Mouse (Mus musculus) ovary, postnatal 36 days (tissue): ENCODE measurements at regions not wholly inside any gene's neighbourhood (a gene's known extent, or its start where the extent isn't known, plus 50 kb on each side); places are given as distances from the start of the nearest gene placed in this dataset.

Source experiments
- DNase-seq: peaks from one replicate; pipeline ENCODE4 v3.0.0; 2022; ENCODE audit warnings: low spot score, mixed read lengths

DNA sequence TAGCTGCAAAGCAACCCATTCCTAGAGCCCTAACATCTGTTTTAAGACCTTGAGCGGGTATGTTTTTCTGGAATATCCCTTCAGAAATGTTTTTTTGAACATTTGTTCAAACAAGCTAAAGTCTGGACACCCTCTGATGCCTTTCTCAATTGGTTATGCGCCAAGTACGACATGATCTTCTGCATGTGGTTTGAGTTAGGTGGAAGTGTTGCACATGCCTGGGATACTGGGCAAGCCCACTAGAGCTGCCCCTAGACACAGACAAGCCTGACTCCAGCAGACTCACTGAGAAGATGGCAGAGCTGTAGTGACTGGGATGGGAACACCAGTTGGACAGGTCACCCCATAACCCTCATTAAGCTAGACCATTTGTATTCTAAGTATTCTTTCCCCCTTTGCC, 153.2 kb upstream of the Cypt2 start:
- no peak for DNase-seq

DNA sequence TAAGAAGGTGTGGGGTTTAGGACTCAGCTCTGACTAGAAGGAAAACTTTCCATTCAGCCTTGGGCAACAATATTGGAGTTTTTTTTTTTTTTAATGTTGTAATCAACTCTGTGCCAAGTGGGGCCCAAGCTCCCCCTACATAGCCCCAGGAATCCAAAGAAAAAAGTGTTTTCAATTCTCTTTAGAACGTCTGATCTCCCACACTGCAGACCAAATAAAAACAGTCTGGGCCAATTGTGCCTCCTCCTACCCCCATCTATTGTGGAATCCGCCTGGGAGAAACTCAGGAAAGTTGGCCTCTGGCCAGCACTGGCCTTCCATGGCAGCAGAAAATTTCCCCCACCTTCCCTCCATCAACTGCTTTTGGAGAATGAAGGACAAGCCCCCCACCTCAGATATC, 133.3 kb upstream of the Cypt2 start:
- peak; percentile 26 for DNase-seq

DNA sequence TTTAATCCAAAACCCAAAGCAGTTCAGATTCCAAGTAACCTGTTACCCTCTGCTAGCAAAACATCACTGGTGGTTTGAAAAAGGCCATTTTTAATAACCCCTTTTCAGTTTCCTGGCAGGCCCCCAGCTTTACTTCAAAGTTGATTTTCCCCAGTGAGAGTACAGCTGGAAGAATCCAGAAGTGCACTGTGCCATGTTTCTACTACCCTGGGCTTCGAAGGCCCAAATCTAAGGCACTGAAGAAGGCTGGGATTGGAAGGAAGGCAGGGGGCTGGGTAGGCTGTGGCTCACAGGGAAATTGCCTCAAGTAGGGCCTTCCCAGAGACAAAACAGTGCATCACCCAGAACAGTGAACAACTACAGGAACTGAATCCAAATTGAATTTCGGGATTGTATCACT, 131.6 kb upstream of the Cypt2 start:
- no peak for DNase-seq

DNA sequence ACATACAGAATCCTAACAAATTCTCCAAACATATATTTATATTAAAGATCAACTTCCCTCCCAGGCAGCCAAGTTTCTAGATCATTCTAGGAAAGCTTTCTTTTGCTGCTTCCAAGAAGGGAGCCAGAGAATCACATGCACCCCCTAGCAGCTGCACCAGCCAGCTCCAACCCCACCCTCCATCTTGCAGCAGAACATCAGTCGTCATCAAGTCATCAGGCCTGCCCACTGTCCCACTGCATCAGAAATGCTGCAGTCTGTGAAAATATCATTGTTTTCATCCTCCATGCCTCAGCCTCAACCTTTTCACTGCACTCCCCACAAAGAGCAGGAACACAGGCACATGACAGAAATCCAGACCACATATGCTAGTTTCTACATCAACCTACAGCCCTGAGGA, 109.1 kb upstream of the Cypt2 start:
- no peak for DNase-seq

DNA sequence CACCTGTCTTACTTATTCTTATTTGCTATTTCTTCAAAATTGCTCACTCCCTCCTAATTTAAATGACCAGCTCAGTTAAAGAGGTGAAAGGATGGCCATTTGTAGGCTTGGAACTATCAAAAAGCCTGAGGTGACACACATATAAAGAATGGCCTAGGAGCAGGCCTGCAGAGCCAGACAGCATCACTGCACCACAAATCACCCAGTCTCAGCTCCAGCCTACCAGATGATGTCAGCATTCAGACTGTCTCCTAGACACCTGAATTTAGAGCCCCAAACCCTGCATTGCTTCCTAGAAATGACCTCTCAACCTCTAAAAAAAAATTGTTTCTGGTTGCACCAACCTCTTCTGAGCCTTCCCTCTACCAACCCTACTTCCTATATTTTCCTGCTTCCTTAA, 108.5 kb upstream of the Cypt2 start:
- DNase-seq, result no peak

DNA sequence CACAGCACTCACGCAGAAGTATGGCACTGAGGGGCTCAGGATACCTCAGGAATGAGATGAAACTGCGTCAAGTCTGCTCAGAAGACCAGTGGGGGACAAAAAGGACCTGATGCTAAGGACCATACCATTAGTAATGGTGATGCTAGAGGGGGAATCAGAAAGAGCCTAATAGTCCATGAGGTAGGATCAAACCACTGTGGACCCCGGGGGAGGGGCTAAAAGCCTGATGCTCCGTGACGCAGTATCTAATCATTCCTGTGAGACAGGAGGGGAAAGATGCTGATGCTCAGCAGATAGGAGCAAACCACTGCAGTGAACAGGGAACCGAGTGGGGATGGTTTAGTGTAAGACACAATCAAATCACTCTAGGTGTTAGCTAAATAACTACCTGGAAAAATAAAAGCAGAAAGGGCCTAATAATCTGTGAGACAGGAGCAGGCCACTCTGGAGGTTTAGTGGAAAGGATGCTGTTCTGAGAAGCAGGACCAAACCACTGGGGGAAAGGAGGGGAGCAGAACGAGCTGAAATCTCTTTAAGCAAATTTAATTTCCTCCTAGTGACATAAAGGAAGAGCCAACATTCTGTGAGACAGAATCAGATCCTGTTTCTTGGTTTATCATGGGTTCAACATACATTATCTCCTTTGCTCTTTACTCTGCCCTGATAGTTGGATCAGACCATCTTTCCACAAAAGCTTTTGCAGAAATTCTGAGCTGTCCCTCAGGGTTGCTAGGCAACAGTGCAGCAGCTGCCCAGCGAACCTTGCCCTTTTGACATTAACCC, 107.7 kb upstream of the Cypt2 start:
- DNase-seq, result no peak

DNA sequence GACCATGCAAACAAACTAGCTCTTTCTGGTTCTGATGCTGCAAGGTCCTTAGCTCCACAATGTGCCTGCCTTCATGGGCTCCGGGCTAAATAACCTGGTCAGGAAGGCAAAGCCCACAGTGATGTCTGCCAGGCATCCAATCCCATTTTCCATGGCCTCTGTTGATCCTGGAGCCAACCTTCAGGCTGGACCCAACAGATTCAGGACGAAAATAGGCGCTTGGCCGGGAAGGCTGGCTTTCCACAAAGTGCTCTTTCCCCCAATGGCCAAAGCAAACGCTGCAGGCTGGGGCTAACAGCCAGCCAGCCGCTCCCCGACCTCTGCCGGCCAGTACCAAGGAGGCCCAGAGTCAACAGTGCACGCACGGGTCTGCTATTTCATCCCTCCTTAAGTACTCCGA, 106.3 kb upstream of the Cypt2 start:
- no peak for DNase-seq

DNA sequence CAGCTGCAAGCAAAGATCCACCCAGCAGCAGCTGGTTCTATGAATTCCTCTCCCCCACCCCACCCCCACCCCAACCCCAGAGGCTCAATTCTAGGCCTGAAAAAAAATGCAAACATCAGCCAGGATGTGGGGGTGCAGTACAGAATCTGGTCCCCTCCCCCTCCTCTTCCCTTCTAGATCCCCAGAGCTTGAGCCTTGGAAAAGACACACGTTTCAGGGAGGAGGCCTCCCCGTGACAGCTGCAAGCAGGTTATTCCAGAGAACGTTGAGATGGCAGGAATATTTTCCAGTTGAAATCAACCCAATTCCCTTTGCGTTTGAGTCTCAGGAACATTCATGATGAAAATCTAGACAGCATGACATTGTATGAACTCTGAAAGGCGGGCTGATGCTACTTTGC, 86.2 kb upstream of the Cypt2 start:
- DNase-seq, result no peak

DNA sequence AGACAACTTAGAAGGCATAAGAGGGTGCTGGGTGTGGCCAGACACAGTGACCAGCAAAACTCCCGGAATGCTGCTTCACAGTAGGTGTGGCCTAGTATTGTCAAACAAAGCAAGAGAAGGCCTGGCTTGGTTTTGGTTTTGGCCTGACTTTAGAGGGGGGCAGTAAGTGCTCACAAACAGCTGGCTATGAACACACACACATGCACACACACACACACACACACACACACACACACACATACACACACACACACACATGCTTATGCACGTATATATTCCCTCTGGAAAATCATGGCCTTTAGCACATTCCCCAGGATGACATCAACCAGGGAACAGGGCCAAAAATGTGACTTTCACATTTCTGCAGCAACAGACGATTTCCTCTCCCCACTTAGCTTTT, 78.6 kb upstream of the Cypt2 start:
- DNase-seq, result no peak
